Mouse (Mus musculus) heart, embryonic 11.5 days (tissue): ENCODE measurements around the gene Tnf. TPM values are rescaled to one million over a fixed set of nuclear protein-coding genes. Genes with fewer than 3 reads are reported as not detected.

Experiments used
- ATAC-seq: fragments of 200-750 bp; cut with Nextera tagmentation; replicated peaks from 2 replicates; pipeline ENCODE4 v1.8.0; 2017; ENCODE audit warnings: moderate library complexity; ENCODE audit not compliant: insufficient number of reproducible peaks, low FRiP score, low TSS enrichment
- H3K27ac ChIP-seq: fragments of 300-500 bp; sonication (generic); 2 replicates; pipeline ENCODE4 v1.5.1; 2014; ENCODE audit warnings: mild to moderate bottlenecking, low read depth, low read length
- H3K27me3 ChIP-seq: fragments of 300-500 bp; sonication (generic); 2 replicates; pipeline ENCODE4 v1.6.1; 2014; ENCODE audit warnings: mild to moderate bottlenecking, low read length, mixed read lengths; ENCODE audit not compliant: control insufficient read depth, insufficient read depth
- H3K36me3 ChIP-seq: fragments of 300-500 bp; sonication (generic); 2 replicates; pipeline ENCODE4 v1.6.1; 2014; ENCODE audit warnings: mild to moderate bottlenecking, low read length, moderate library complexity, mixed read lengths; ENCODE audit not compliant: control insufficient read depth, insufficient read depth
- H3K4me1 ChIP-seq: fragments of 300-500 bp; sonication (generic); 2 replicates; pipeline ENCODE4 v1.6.1; 2014; ENCODE audit warnings: low read length; ENCODE audit not compliant: control insufficient read depth, insufficient read depth
- H3K4me2 ChIP-seq: fragments of 300-500 bp; sonication (generic); 2 replicates; pipeline ENCODE4 v1.6.1; 2014; ENCODE audit warnings: mild to moderate bottlenecking, moderate library complexity
- H3K4me3 ChIP-seq: fragments of 300-500 bp; sonication (generic); 2 replicates; pipeline ENCODE4 v1.5.1; 2014; ENCODE audit warnings: low read depth, low read length
- H3K9ac ChIP-seq: fragments of 300-500 bp; sonication (generic); 2 replicates; pipeline ENCODE4 v1.6.1; 2014; ENCODE audit warnings: mild to moderate bottlenecking, low read depth, low read length, moderate library complexity
- H3K9me3 ChIP-seq: fragments of 300-500 bp; sonication (generic); replicated peaks from 2 replicates; pipeline ENCODE4 v1.6.1; 2016; ENCODE audit warnings: low read length; ENCODE audit not compliant: control insufficient read depth
- WGBS: fragments of 180-500 bp; shearing (Covaris S2); extraction: QIAGEN DNeasy Blood & Tissue Kit; methylation state at CpG from one replicate; pipeline ENCODE4 v1.1.7; 2014; ENCODE audit not compliant: insufficient replicate concordance; 5-methylcytosine and 5-hydroxymethylcytosine counted together
- polyA plus RNA-seq: library from polyadenylated mRNA; unstranded; fragments of >200 nt; fragmentation: Nextera tagmentation; extraction: Ambion mirVana; gene quantifications from 2 replicates; pipeline ENCODE4 v1.2.1, GENCODE M21; 2014

The Tnf gene
- polyA plus RNA-seq, 1 experiment from 2014 or later, result not detected

GRCm38 (mm10) chr17:35189186-35189585, 12.6 kb downstream of the Tnf start:
- no peaks in the 10 kb centered on the region for H3K4me1 ChIP-seq
- no peak for ATAC-seq
- WGBS, result 32% methylated on average over 1 of the region's 1 CpGs
- no peaks in the 10 kb centered on the region for H3K9me3 ChIP-seq
- no peak overlapping the region for H3K4me3 ChIP-seq
- no peak overlapping the region for H3K4me2 ChIP-seq
- H3K9ac ChIP-seq, result no peak overlapping the region
- no peak overlapping the region for H3K27ac ChIP-seq
- no peaks in the 10 kb centered on the region for H3K36me3 ChIP-seq
- peaks cover 4% of the 10 kb centered on the region for H3K27me3 ChIP-seq

- no peak within 1 kb of the TSS for H3K4me3 ChIP-seq
- H3K36me3 ChIP-seq, result no peaks in the 10 kb centered on the region
- no peaks in the 10 kb centered on the region for H3K9me3 ChIP-seq
- H3K27ac ChIP-seq, result no peak within 1 kb of the TSS
- WGBS, result 73% methylated on average over 7 of the region's 7 CpGs
- H3K27me3 ChIP-seq, result no peaks in the 10 kb centered on the region
- no peak within 1 kb of the TSS for H3K9ac ChIP-seq
- no peak for ATAC-seq
- no peak within 1 kb of the TSS for H3K4me2 ChIP-seq
- H3K4me1 ChIP-seq, result no peaks in the 10 kb centered on the region
These were observed 13.7 kb downstream of the Tnf start, which contains the start of gene Lst1 for GRCm38 (mm10) chr17:35187959-35188610. Lst1 (minus strand) TSS chr17:35188439.

- no peak overlapping the region for H3K27ac ChIP-seq
- 61% methylated on average over 4 of the region's 4 CpGs for WGBS
- no peaks in the 10 kb centered on the region for H3K9me3 ChIP-seq
- no peak overlapping the region for H3K4me2 ChIP-seq
- ATAC-seq, result no peak
- no peaks in the 10 kb centered on the region for H3K4me1 ChIP-seq
- no peak overlapping the region for H3K9ac ChIP-seq
- H3K27me3 ChIP-seq, result no peaks in the 10 kb centered on the region
- H3K4me3 ChIP-seq, result no peak overlapping the region
- no peaks in the 10 kb centered on the region for H3K36me3 ChIP-seq
These were observed 14.5 kb downstream of the Tnf start for GRCm38 (mm10) chr17:35187345-35187744.

DNA sequence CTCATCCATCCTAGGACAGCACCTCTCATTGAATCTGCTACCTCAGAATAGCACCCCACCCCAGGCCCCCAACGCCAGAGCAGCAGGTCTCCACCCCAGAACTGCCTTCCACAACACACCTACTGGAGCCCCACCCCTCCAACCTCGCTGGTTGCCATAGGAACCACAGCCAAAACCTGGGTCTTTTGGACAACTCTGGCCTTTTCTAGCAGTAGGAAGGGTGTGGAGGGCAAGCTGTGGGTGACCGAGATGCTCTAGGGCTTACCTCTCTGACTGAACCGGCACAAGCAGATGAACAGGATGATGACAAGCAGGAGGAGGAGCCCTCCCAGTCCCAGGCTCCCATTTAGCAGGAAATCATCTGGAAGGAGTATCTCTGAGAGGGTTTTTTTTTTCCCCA, 15.1 kb downstream of the Tnf start:
- 1% methylated on average over 4 of the region's 4 CpGs for WGBS
- peak overlapping the region; percentile 36 for H3K27ac ChIP-seq
- H3K4me3 ChIP-seq, result peak overlapping the region; percentile 48
- no peak overlapping the region for H3K9ac ChIP-seq
- peak; percentile 41; the same call in 1 of the 2 replicates for ATAC-seq
- H3K36me3 ChIP-seq, result no peaks in the 10 kb centered on the region
- no peaks in the 10 kb centered on the region for H3K27me3 ChIP-seq
- H3K4me2 ChIP-seq, result peak overlapping the region; percentile 65
- no peaks in the 10 kb centered on the region for H3K9me3 ChIP-seq
- no peaks in the 10 kb centered on the region for H3K4me1 ChIP-seq

GRCm38 (mm10) chr17:35185639-35186611, 15.9 kb downstream of the Tnf start:
- H3K4me3 ChIP-seq, result peak overlapping the region; percentile 48
- WGBS, result 2% methylated on average over 18 of the region's 18 CpGs
- H3K27me3 ChIP-seq, result no peaks in the 10 kb centered on the region
- peak; percentile 43; the same call in 1 of the 2 replicates for ATAC-seq
- H3K4me2 ChIP-seq, result peak overlapping the region; percentile 65
- peak overlapping the region; percentile 62 for H3K27ac ChIP-seq
- no peaks in the 10 kb centered on the region for H3K4me1 ChIP-seq
- no peaks in the 10 kb centered on the region for H3K36me3 ChIP-seq
- H3K9ac ChIP-seq, result peak overlapping the region; percentile 54
- H3K9me3 ChIP-seq, result no peaks in the 10 kb centered on the region

- Histone ChIP-seq H3K27ac (no peak overlapping the region), H3K4me3 (no peak overlapping the region), H3K9me3 (no peaks in the 10 kb centered on the region), H3K4me1 (no peaks in the 10 kb centered on the region), H3K9ac (0 out of 2 replicates have a peak overlapping the region, but pooled peaks have one; percentile 28), H3K27me3 (no peaks in the 10 kb centered on the region), H3K36me3 (no peaks in the 10 kb centered on the region), H3K4me2 (no peak overlapping the region)
- ATAC-seq, result no peak
- WGBS, result 83% methylated on average over 5 of the region's 5 CpGs
These were observed 21.7 kb downstream of the Tnf start for GRCm38 (mm10) chr17:35180093-35180492.

GRCm38 (mm10) chr17:35178528-35178927, 23.3 kb downstream of the Tnf start:
- no peak overlapping the region for H3K4me2 ChIP-seq
- 0 out of 2 replicates have a peak, but pooled peaks have one; percentile 22 for ATAC-seq
- H3K4me3 ChIP-seq, result no peak overlapping the region
- H3K36me3 ChIP-seq, result no peaks in the 10 kb centered on the region
- no peak overlapping the region for H3K27ac ChIP-seq
- 10% methylated on average over 5 of the region's 5 CpGs for WGBS
- no peaks in the 10 kb centered on the region for H3K9me3 ChIP-seq
- H3K4me1 ChIP-seq, result no peaks in the 10 kb centered on the region
- H3K27me3 ChIP-seq, result no peaks in the 10 kb centered on the region
- H3K9ac ChIP-seq, result no peak overlapping the region

- Histone ChIP-seq H3K36me3 (no peaks in the 10 kb centered on the region), H3K27ac (no peak within 1 kb of the TSS), H3K27me3 (0 out of 2 replicates have a peak, but pooled peaks cover 3% of the 10 kb centered on the region), H3K4me3 (no peak within 1 kb of the TSS), H3K9ac (no peak within 1 kb of the TSS), H3K4me1 (no peaks in the 10 kb centered on the region), H3K4me2 (no peak within 1 kb of the TSS), H3K9me3 (no peaks in the 10 kb centered on the region)
- WGBS, result 62% methylated on average over 2 of the region's 2 CpGs
- no peak for ATAC-seq
These were observed 25.8 kb downstream of the Tnf start, which contains the start of gene Aif1 for GRCm38 (mm10) chr17:35175968-35176367. Aif1 (minus strand) TSS chr17:35176068.
